Mouse (Mus musculus) frontal cortex, postnatal 14 days (tissue): ENCODE measurements around the gene Hexim2.

Experiments
- DNase-seq, 2 experiments: peaks; one replicate each; pipeline ENCODE4 v3.0.0; 2022; ENCODE audit warnings: low spot score in 2 of 2

The Hexim2 gene

DNA sequence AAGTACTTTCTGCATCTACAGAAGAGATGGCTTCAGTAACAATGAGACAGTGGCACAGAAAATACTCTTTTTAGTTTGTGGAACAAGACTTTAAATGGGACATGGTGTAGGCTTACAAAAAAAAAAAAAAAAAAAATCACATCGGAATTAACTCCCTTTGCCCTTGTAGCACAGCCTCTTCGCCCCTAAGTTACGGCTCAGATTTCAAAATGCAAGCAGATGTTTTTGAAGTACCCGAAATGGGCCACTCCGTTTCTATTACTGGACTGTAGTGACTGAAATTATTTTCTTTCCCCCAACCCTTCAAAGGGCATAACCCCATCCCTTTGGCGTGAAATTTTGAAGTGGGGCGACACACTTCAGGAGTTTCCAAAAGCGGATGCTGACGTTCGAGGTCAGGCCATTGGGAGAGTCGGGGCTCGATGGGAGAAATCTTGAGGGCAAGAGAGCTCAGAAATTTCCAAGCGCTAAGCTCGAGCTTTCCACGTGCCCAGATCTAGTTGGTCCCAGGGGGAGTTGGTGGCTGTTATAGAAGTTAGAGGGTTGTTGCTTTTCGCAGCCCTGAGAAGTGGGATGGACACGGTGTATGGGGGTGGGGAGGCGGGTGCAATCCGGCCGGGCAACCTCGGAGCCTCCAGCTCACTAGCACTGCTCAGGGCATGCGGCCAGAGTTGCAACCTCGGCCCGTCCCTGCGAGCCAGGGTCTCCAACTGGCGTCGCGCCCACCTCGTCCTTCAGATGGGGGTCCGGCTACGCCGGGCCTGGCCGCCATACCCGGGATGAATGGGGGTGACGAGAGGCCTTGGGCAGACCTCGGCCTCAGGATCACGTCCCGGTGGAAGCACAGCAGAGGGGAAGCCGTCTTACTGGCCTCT lies at the start of gene Hexim2:
Gene Hexim2, plus strand, starts transcription at position 729 of the 875 bp plus-strand sequence.
- DNase-seq = peak in 1 of 2 experiments; percentile 60

- no peak for DNase-seq
These were observed 38.9 kb upstream of the Hexim2 start for GRCm38 (mm10) chr11:103093306-103093705.

GRCm38 (mm10) chr11:103093862-103094833 lies 38.1 kb upstream of the Hexim2 start:
- no peak for DNase-seq

GRCm38 (mm10) chr11:103095107-103095670 lies 37.0 kb upstream of the Hexim2 start:
- no peak for DNase-seq

GRCm38 (mm10) chr11:103095801-103096200 lies 36.4 kb upstream of the Hexim2 start:
- DNase-seq = no peak

GRCm38 (mm10) chr11:103096979-103097894 lies 35.0 kb upstream of the Hexim2 start:
- no peak for DNase-seq

- no peak for DNase-seq
These were observed 33.6 kb upstream of the Hexim2 start for GRCm38 (mm10) chr11:103098531-103099190.

GRCm38 (mm10) chr11:103099352-103099940 lies 32.8 kb upstream of the Hexim2 start:
- no peak for DNase-seq

DNA sequence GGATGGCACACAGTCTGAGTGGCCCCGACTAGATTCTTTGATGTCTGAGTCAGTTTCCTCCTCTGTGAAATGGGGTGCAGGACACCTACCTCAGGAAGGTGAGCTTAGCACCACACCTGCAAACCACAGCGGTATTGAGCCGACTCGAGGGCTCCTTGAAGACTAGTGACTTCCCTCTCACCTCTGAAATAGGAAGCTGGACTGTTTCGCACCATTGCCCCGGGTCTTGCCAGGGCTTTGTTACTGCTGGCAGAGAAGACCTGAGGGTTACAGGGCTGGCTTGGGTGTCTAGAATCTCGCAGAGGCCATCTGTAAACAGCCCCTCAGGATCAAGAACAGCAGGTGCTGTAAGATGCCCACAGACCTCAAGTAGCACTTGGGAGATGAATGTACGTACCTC lies 31.9 kb upstream of the Hexim2 start:
- DNase-seq = no peak

GRCm38 (mm10) chr11:103101481-103101865 lies 30.8 kb upstream of the Hexim2 start, which contains the start of the genes Plcd3 and Acbd4:
Gene Plcd3, minus strand, starts transcription at chr11:103101658.
Gene Acbd4, plus strand, starts transcription at chr11:103101682.
- peak in 1 of 2 experiments; percentile 49 for DNase-seq

- peak; percentile 63 for DNase-seq
These were observed 30.2 kb upstream of the Hexim2 start for GRCm38 (mm10) chr11:103101866-103102501.

- DNase-seq = peak; percentile 90 to 97
These were observed 29.4 kb upstream of the Hexim2 start for GRCm38 (mm10) chr11:103102725-103103349.

GRCm38 (mm10) chr11:103103621-103104020 lies 28.6 kb upstream of the Hexim2 start:
- DNase-seq = peak in 1 of 2 experiments; percentile 4

DNA sequence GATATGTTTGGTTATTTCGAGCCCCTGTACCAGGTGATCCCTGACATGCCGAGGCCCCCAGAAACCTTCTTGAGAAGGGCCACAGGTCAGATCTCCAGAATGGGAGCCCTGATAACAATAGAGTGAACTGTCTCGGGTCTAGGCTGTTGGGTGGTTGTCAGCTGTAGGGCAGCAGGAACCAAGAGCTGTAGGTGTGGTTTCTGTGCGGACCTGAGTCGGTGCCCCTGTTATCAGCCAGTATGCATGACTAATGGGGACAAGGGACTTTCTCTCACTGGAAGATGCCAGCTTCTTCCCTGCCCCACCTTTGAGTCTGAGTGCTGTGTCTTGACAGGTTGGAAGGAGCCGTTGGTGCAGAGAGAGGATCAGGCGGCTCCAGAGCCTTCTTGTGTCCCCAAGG lies 27.8 kb upstream of the Hexim2 start:
- peak in 1 of 2 experiments; percentile 2 for DNase-seq

- peak in 1 of 2 experiments; percentile 3 for DNase-seq
These were observed 27.0 kb upstream of the Hexim2 start for GRCm38 (mm10) chr11:103105180-103105725.

DNA sequence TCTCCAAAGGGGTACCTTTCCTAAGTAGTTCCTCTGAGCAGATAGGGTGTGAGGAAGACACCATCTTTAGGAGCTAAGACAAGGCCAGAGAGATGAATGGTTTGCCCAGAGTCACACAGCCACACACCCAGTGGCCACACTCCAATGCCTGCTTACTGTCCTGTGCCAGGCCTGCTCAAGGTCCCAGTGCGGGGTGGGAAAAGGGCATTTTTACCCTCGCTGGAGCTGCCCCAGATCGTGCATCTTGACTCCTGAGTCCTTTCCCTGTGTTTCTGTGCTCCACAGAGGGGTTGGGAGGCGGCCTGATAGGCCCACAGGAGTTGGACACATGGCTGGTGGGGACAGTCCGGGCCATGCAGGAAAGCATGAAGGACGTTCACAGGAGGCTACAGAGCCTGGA lies 26.4 kb upstream of the Hexim2 start:
- no peak for DNase-seq

DNA sequence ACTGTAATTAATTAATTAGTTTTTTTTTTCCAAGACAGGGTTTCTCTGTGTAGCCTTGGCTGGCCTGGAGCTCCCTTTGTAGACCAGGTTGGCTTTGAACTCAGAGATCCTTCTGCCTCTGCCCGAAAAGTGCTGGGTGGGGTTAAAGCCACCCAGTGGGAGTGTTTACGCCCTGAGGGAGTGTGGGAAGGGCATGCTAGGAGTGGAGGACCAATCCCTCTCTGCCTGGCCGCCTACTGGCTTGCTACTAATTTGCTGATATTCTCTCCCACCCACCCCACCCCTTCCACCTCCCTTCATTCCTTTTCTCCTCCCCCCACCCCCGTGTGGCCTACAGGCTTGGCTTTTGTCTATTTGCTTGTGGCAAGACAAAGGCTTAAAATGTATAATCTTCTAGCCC lies 25.8 kb upstream of the Hexim2 start:
- peak in 1 of 2 experiments; percentile 2 for DNase-seq

DNA sequence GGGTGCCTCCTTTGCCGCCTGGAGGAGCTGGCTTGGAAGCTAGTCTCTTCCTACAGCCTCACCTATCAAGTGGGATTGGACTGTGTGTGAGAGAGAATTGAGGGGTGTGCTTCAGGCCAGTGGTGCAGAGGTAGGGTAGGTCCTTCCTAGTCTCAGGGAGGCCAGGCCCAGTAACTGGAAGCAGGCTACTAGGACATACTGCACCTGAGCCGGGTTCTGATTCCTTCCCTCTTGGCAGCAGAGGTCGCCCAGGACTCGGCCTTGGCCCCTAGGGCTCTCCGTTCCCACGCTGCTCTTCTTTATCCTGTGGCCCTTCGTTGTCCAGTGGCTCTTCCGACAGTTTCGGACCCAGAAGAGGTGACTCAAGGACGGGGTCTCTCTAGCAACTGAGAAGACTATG lies 20.9 kb upstream of the Hexim2 start:
- DNase-seq = no peak
